Mouse (Mus musculus): Measurements from ENCODE around the gene Asic3.

Asic3 gene

GRCm38 (mm10) chr5:24452030-24452690, 39.0 kb downstream of the Asic3 start, which contains the start of gene Agap3:
TSS of gene Agap3 (plus strand) at chr5:24452177.
- no peak for DNase-seq (ENCODE audit: low spot score)

DNA sequence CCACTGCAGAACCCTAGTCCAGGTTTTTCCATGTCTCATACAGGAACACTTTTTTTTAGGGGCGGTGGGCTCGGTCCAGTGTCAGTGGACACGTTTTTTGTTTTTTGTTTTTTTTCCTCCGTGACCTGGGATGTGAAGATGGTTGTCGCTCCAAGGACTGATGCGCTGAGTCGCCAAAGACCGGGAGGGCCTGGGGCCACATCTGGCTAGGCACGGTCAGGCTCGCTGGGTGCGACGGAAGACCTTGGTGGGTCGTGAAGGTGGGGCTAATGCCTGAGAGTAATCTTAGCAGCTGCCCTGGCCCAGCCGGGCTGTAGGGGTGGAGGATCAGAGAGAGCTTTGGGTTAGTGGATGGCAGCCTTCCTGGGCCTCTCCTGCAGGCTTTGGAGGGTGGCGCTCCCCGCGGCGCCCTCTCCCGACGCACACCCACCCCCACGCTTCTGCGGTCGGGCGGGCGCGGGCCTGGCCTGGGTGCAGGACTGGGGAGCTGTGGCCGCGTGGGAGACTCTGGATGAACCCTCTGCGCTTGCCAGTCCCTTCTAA, 39.6 kb downstream of the Asic3 start:
- DNase-seq (ENCODE audit: low spot score), result peak; percentile 38

- DNase-seq (ENCODE audit: low spot score), result no peak
Measured at GRCm38 (mm10) chr5:24453283-24453984, 40.2 kb downstream of the Asic3 start.

- DNase-seq (ENCODE audit: low spot score), result no peak
Measured at GRCm38 (mm10) chr5:24453985-24454303, 40.8 kb downstream of the Asic3 start.

GRCm38 (mm10) chr5:24455076-24455475, 41.9 kb downstream of the Asic3 start:
- no peak for DNase-seq (ENCODE audit: low spot score)

- DNase-seq (ENCODE audit: low spot score), result no peak
Measured at GRCm38 (mm10) chr5:24455613-24456012, 42.4 kb downstream of the Asic3 start.

- DNase-seq (ENCODE audit: low spot score), result no peak
Measured at GRCm38 (mm10) chr5:24466762-24467161, 53.6 kb downstream of the Asic3 start.
